Mouse (Mus musculus) monocyte, adult 5-6 weeks (primary cell): Measurements from ENCODE around the gene Atxn7l3. TPM values are rescaled to one million over a fixed set of nuclear protein-coding genes. Genes with fewer than 3 reads are reported as not detected.
A peak's percentile ranks its signal among the peaks of the same experiment; 100 is the strongest.
"Not testable (repeated sequence)": the region's sequence is repeated elsewhere in the genome, so short reads cannot be mapped to it uniquely, and the experiment has no call there.

Source experiments
- ATAC-seq: fragments of 153-309, 156-312 bp; replicated peaks from 2 replicates; pipeline ENCODE4 v1.8.0; 2017; ENCODE audit warnings: mild to moderate bottlenecking; ENCODE audit not compliant: low TSS enrichment, insufficient number of reproducible peaks, severe bottlenecking, poor library complexity, low FRiP score
- total RNA-seq: library from RNA; stranded (forward); fragments of 200-1000, 200-491, 200-594 nt; gene quantifications from 3 replicates; pipeline ENCODE4 v1.2.3, GENCODE M21; 2017

Atxn7l3 gene
- total RNA-seq, 1 experiment from 2014 or later: 29.9 TPM

DNA sequence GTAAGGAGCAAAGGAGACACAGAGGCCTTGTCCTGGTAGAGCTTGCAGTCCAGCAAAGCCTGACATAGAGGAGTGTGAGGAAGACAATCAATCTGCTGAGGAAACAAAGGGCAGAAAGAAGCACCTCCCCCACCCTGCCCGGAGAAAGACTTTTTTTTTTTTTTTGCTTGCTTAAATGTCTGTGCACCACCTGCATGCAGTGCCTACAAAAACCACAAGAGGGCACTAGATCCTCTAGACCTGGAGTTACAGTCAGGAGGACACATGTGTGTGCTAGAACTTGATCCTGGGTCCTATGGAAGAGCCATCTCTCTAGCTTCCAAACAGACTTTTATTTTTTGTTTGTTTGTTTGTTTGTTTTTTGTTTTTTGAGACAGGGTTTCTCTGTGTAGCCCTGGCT, 3.4 kb upstream of the Atxn7l3 start:
- ATAC-seq: no peak

DNA sequence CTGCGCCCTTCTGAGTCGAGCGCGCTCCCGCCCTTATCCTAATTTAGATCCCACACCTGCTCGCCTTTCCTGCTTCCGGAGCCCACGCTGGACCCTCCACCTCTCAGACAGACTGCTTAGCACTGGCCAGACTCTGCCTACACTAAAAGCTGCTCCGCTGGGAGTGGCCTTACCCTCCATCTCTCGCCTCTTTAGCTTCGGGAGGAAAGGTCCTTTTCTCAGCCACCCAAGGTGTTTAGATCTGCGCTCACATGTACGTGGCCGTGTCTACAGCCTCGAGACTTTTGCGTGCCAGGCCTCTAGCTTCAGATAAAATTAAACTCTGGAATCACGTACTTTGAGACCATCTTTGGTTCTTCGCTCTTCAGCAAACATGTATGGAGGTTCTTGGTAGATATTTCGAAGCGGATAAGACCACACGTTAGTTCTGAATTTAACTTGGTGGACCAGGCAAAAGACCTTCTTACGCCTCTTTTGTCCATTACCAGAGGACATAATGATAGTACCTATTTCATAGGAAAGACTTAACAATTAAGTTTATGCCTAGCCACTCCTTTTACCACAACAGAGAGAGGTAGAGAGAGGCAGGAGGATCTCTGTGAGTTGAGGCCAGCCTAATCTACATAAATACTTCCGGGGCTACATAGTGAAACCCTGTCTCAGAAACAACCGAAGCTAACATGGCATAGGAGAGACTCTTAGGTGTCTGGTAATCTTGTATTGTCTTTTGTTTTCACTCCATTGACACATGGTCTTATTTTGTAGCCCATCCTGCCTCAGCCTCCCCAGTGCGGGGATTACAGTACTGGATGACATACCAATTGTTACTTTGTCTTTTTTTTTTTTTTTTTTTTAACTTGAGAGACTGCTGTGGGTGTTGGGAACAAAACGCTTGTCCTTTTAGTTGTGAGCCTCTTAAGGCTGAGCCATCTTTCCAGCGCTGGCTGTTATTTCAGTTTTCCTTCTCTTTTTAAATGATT, 1.4 kb upstream of the Atxn7l3 start:
- 0 out of 2 replicates have a peak, but pooled peaks have one; percentile 16 for ATAC-seq

DNA sequence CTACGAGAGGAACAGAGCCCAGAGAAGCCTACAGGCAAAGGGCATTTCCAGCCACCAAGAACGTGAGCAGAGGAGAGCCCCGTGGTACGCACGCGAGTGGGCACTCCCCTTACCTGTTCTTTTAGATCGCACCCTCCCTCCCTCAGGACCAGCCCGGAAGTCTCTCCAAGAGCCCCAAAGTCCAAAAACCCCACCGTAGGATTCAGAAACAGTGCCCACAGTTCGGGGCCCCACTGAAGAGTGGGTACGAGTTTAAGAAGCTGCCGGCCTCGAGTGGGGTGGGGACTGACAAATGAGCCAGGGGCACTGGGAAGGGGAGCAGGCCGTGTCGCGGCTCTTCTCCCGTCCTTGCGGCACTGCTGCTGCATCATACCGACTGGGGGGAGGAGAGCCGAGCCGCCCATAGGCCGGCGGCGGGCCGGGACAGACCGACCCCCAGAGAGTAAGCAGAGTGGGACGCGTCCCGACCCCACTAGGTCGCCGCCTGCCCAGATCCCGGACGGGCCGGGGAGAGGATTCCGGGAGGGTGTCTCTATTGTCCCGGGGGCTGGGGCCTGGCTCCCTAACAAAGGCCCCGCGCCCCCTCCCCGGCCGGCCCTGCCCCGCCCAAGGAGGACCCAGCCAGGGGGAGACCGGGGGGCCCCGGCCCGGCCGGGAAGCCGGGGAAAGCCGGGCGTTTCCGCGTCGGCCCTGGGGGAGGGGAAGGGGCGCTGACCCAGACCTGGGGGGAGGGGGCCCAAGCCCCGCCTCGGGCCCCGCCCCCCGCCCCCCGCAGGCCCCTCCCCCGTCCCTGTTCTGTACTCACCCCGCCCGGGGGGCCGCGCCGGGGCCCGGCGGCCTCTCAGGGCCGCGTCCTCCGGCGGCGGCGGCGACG, 596 bp downstream of the Atxn7l3 start:
- ATAC-seq: no peak

DNA sequence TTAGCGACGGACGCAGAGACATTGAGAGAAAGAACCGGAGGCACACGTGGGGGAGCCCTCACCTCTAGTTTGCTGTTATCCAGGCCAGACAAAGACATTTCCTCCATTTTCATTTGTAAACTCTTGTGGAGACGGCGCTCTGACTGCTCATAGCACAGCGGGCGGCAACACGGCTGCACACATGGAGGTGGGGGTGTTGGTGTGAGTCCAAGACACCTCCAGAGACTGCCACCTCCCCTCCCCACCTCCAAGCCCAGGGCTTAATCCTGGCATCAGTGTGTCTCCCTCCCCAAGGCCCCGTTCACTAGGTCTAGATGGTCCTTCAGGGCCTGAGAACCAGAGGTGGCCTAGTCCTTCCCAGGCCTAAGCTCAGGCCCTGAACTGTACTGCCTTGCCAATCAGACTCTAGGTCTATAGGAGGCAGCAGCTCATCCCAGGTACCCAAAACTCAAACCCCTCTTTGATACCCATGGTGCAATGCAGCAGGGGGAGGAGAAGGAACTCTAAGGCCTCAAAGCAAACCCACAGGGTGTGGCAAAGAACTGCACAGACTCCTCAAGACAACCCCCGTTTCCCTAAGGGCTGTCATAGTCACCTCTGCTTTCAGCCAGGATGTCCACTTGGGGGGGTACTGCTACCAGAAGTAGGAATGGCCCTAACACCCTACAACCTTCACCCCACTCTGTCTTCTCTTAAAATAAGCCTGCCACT, 1.4 kb downstream of the Atxn7l3 start:
- ATAC-seq: peak; percentile 33

GRCm38 (mm10) chr11:102294416-102294815, 2.0 kb downstream of the Atxn7l3 start:
- no peak for ATAC-seq

DNA sequence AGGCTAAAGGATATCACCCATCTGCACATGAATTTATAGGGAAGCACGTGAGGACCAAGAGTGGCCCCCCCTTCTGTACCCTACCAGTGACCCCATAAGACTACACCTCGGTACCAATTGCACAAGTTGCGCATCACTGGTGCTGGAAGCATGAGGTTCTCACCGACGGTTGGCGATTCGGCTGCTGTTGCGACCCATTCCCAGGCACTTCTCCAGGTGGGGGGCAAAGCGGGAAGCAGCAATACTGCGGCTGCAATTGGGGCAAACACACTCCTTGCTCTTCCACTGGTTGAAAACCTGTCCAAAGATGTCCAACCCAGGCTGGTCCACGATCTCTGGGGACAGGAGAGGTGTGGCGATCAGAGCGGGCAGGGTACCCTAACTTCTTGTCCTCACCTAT, 2.5 kb downstream of the Atxn7l3 start:
- no peak for ATAC-seq

DNA sequence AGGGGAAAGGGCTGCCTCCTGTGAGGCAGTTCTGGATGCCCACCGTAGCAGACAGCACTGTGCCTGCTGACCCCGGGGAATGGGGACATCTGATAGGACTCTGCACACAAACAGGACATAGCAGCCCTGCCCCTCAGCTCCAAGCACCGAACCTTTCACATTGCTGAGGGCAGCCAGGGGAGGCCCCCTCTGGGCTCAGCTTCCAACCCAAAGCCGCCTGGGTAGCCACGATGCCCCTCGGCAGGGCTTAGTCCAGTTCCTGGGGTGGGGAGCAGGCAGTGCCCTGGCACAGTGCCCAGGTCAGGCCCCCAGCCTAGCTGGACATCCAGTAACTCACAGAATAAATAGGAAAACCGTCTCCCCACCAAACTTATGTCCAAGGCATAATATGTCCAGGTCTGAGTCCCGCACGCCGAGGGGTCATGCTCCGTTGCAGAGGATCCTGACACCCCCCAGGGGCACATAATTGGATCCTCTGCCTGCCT, 5.3 kb downstream of the Atxn7l3 start:
- ATAC-seq: no peak

DNA sequence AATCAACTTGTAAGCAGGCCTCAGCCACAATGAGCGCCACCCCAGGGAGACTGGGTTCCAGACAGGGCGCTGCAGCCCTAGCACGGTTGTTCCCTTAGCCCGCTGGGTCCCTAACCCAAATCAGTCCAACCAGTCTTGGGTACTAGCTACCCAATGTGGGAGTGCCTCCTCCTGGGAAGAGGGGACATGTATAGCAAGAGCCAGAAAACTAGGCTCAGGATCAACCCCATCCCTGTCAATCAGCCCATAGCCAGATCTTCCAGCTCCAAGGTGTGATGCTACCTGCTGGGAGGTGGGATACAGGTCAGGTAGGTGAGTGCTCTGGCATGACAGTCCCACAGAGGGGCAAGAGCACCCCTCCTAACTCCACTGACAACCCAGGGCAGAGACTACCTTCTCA, 6.3 kb downstream of the Atxn7l3 start:
- no peak for ATAC-seq

DNA sequence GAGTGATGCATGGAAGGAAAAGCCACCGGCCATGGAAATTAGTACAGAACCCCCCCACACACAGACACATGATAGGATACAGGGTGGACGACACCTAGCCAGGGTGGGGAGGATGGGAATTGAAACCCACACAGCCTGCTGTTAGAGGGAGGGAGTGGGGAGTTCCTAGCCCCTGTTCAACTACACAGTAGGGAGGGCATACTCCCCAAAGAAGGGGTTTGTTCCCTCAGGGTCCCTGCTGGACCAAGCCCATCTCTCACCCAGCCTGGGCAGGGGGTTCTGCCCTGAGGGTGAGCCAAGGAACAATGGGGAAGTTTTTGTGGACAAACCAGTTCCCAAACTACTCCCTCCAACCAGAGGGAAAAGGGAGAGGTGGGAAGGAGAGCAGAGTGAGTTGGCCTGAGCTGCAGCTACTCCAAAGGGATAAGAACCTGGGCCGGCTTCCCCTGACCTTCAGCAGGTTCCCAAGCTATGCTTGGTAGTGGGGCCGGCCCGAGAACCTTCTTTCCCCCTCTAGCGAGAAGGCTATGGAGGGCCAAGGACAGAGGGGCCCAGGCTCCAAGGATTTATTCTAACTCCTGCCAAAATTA, 6.8 kb downstream of the Atxn7l3 start:
- no peak for ATAC-seq

DNA sequence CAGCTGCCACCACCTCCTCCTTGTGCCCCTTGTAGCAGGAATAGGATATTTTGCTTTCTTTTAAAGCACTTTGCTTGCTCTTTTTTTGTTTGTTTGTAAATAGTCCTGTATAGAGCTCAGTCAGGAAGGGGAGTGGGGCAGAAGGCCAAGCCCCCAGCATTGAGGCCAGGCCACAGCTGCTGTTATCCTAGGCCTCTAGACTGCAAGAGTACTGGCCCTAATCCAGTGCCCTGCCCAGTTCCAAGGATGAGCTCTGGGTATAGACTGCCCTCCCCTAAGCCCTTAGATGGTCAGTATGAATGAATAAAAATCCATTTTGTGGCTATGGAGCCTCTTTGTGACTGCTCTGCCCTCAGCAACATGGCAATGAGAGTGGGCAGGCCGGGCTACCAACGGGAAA, 7.5 kb downstream of the Atxn7l3 start:
- ATAC-seq: no peak

DNA sequence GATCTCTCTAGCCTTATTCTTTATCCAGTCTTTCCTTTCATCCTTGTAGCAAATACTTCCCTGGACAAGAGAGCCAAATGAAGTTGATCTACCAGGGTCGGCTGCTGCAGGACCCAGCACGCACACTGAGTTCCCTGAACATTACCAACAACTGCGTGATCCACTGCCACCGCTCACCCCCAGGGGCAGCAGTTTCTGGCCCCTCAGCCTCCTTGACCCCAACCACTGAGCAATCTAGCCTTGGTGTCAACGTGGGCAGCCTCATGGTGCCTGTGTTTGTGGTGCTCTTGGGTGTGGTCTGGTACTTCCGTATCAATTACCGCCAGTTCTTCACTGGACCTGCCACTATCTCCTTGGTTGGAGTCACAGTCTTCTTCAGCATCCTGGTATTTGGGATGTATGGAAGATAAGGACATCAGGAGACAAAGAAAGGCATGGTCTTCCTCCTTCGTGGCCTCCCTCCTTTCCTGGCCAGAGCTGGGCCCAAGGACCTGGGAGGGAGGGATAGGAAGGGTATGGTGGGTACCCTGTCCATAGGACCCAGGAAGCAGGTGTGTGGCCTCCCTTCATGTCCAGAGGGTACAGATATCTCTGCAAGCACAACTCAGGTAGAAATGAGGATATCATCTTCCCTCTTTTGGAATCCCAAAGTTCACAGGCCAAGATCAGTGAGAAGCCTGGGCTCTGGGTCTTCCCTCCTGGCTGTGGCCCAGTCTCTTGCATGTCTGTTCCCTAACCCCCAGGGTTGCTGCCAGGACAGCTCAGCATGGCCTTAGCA, 8.2 kb downstream of the Atxn7l3 start:
- ATAC-seq: no peak

DNA sequence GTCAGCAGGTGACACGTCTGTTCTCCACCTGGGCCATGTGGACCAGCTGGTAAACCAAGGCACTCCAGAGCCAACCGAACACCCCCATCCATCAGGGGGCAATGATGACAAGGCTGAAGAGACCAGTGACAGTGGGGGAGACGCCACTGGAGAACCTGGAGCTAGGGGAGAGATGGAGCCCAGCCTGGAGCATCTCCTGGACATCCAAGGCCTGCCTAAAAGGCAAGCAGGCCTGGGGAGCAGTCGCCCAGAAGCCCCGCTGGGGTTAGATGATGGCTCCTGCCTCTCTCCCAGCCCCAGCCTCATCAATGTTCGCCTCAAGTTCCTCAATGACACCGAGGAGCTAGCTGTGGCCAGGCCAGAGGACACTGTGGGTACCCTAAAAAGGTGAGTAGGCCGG, 8.9 kb downstream of the Atxn7l3 start:
- no peak for ATAC-seq

- ATAC-seq: peak; percentile 50; the same call in 1 of the 2 replicates
Observed at GRCm38 (mm10) chr11:102285095-102285834, 11.2 kb downstream of the Atxn7l3 start.

- peak; percentile 96 for ATAC-seq
Observed at GRCm38 (mm10) chr11:102284501-102285094, 11.8 kb downstream of the Atxn7l3 start, which contains the start of gene Tmub2. Gene Tmub2 (plus strand): TSS chr11:102284931.

GRCm38 (mm10) chr11:102283922-102284321, 12.5 kb downstream of the Atxn7l3 start:
- no peak for ATAC-seq

- not testable (repeated sequence) for ATAC-seq
Observed at GRCm38 (mm10) chr11:102280267-102280666, 16.2 kb downstream of the Atxn7l3 start.

GRCm38 (mm10) chr11:102279595-102279994, 16.8 kb downstream of the Atxn7l3 start:
- ATAC-seq: no peak
